Mouse (Mus musculus): ENCODE data around the gene Tnnc2.
A peak's percentile ranks its signal among the peaks of the same experiment; 100 is the strongest.

DNA sequence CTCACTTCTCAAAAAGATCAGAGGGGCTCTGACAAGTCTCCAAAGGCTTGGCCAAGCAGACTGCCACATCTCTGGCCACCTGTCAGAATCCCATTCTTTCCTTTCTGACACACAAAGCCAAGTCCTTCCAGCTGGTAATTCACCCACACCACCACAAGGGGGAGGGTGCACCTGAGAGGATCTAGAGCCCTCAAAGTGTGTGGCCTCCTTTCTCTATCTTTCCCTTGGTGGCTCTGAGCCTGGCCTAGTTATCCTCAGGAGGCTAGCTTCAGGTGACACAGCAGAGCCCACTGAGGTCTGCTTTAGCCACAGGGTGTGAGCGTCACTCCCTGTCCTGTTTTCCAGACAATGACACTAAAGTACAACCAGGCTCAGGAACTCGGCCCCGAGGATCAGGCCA, 13.5 kb upstream of the Tnnc2 start:
- no peak for TF ChIP-seq POLR2A (IDR thresholded peaks at IDR 0.05; ENCODE audit: control insufficient read depth, low read depth, low read length)
- TF ChIP-seq CTCF (IDR thresholded peaks at IDR 0.05; ENCODE audit: control insufficient read depth, insufficient read depth, insufficient replicate concordance, low read depth, low read length): peak; percentile 60; the same call in 1 of the 2 replicates

Data from testis, adult 2 months (tissue).